Mouse (Mus musculus) CD4-positive, CD25-positive, alpha-beta regulatory T cell (primary cell): ENCODE data around the gene Ccdc121. TPM values are rescaled to one million over a fixed set of nuclear protein-coding genes. Genes with fewer than 3 reads are reported as not detected.

Source experiments
- polyA plus RNA-seq: library from polyadenylated mRNA; unstranded; fragments of 100-300 nt; shearing (Covaris generic); gene quantifications from one replicate; pipeline ENCODE4 v1.2.1, GENCODE M21; 2017

Gene Ccdc121
- not detected for polyA plus RNA-seq

GRCm38 (mm10) chr1:181511307-181511706, at the start of gene Ccdc121:
Gene Ccdc121, minus strand, starts transcription at chr1:181511451.

Other genes starting within 250 kb of the Ccdc121 start
- gene Cnih3, start 158.8 kb downstream of the Ccdc121 start, polyA plus RNA-seq: 0.08 TPM
- 1.8 TPM for gene Dnah14, start 65.1 kb upstream of the Ccdc121 start, polyA plus RNA-seq